Mouse (Mus musculus) ovary, postnatal 10 days (tissue): ENCODE measurements at regions not wholly inside any gene's neighbourhood (a gene's known extent, or its start where the extent isn't known, plus 50 kb on each side); places are given as distances from the start of the nearest gene placed in this dataset.

Source experiments
- DNase-seq: peaks from one replicate; pipeline ENCODE4 v3.0.0; 2022; ENCODE audit warnings: low spot score

- no peak for DNase-seq
Observed at GRCm38 (mm10) chr3:33902431-33902830, 58.3 kb upstream of the Ccdc39 start.

DNA sequence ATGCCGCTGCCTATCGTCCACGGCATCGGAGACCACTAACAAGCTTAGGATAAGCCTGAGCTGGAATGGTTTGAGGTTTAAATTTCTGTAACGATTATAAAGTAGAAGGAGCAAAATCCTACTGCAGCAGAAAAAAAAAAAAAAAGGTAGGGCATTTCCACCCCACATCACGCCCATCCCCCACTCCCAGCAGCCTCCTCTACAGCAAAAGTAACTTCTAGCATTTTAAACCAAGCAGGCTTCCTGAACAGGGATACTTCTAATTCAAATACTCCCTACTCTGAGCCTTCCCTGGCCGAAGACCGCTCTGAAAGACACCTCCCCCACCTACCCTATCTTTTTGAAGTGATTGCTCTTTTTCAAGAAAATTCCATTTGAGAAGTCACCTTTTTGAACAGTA lies 59.2 kb upstream of the Ccdc39 start:
- no peak for DNase-seq

DNA sequence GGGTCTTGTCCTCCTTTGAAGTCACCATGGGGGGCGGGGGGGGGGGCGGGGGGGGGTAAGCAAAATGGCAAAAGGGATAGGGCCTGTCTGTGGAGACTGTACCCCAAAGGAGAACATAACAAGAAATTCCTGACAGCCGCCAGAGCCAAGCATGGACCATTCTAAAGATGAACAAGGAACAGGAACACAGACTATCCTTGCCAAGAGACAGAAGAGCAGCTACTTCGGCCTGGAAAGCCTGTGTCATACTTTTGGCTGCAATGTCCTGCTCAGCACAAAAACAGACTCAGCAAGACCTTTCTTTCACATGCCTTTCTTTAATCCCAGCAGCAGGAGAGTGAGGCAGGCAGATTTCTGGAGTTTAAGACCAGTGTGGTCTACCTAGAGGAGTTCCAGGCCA lies 59.7 kb upstream of the Ccdc39 start:
- no peak for DNase-seq

GRCm38 (mm10) chr3:33904854-33905678 lies 61.0 kb upstream of the Ccdc39 start:
- DNase-seq, result no peak

DNA sequence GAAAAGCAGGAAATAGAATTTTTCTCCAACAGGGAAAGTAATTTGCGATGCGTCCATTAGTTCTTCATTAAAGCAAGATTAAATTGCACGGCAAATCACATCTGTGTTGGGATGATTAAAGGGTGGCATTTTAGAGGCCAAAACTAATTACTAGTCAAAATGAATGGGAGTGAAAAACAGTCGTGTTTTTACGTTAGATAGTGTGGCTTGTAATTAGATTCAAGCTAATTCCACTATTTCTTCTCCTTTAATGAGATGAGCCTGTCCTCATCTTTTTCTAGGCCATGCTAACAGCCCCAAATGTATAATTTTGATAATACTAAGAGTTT lies 61.5 kb upstream of the Ccdc39 start:
- no peak for DNase-seq

- DNase-seq, result no peak
Observed at GRCm38 (mm10) chr3:33907061-33907460, 63.0 kb upstream of the Ccdc39 start.

DNA sequence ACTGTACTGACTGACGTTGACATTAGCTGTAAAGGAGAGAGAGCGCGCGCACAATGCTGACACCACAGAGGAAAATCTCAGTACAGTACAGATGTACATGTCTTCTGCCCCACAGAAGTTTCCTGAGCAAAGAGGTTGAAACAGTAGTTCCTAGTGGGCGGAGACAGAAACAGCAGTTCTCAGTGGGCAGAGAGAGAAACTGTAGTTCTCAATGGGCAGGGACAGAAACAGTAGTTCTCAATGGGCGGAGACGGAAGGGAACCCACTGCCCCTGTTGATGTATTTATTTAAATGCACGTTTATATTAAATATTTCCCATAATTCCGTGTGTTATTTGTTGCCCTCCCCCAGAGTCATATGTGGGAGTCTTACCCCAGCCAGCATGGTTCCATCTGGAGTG lies 67.4 kb upstream of the Ccdc39 start:
- no peak for DNase-seq

DNA sequence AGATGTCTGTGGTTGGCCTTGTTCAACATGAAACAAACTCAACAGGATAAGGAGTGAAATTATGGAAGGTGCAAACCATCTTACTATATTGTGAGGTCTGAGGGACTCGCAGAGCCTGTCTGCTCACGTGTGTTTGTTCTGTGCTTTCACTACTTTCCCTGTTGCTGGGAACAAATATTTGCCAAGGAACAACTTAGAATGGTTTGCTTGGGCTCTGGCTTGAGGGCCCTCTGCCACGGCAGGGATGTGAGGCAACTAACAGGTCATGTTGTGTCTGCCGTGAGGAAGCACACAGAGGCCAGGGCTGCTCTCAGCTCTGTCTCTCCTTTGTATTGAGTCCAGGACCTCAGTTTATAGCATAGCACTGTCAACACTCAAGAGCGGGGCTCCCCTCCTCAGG lies 69.4 kb upstream of the Ccdc39 start:
- no peak for DNase-seq

GRCm38 (mm10) chr3:33914386-33914785 lies 70.3 kb upstream of the Ccdc39 start:
- DNase-seq, result no peak

DNA sequence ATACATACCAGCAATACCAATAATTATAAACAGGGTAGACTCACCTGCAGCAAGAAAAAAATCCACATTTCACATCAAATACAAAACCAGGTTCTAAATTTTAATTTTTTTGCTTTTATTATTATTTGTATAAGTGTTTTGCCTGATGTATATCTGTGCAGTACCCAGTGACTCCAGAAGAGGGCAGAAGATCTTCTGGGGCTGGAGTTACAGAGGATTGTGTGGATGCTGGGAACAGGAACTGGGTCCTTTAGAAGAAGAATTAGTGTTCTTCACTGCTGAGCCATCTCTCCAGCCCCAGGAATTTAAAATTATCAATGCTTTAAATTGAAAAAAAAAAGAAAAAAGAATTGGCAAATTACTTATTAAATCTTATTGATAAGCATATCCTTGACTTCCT lies 71.7 kb upstream of the Ccdc39 start:
- DNase-seq, result no peak

- DNase-seq, result no peak
Observed at GRCm38 (mm10) chr3:33916318-33916717, 72.2 kb upstream of the Ccdc39 start.

DNA sequence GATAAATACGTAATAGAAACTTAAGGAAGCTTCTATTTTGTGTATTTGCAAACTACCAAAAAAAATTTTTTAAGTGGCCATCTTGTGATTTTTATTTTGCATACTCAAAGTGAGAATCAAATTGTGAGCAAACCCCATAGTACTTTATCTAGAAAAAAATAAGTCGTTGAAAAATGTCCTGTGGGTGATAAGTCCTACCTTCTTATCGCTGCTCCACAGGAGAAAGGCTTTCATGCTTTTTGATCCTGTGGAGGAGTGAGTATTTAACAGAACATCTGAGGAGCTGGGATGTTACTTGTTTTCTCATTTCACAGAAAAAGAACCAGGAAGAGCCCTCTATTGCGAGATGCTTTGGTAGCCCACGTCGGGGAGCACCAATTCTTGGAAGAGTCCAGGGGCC lies 72.7 kb upstream of the Ccdc39 start:
- no peak for DNase-seq

GRCm38 (mm10) chr3:33918785-33919184 lies 74.7 kb upstream of the Ccdc39 start:
- peak; percentile 62 for DNase-seq

DNA sequence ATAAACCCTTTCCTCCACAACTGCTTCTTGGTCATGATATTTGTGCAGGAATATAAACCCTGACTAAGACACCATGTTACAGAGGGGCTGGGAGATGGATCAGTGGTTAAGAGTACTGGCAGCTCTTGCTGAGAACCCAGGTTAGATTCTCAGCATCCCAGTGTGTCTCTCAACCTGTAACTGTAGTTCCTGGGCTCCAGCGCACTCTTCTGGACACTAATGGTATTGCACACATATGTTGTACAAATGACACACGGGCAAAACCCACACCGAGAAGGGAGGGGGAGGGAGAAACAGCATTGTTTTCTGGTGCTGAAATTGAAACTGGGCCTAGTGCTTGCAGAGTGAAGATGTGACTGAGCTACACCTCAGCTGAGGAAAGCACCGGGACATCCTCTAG lies 81.0 kb upstream of the Ccdc39 start:
- no peak for DNase-seq

DNA sequence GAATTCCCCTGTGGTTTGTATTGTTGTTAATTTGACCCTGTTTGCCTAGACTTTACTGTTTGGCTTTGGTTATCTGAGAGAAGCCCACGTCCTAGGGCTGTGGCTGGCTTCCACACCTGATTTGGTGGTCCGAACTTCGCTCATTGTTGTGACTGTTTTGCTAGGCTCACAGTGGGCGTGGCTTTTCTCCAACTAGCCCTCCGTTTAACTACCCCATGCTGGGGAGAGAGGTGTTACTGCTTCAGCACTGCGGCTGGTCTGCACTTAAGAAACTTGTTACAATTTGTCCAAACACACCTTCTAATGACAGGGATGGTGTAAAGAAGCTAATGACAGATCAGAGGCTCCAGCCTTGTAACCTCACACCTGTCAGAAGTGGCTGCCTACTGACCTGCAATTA lies 64.7 kb upstream of the Fxr1 start:
- DNase-seq, result no peak

DNA sequence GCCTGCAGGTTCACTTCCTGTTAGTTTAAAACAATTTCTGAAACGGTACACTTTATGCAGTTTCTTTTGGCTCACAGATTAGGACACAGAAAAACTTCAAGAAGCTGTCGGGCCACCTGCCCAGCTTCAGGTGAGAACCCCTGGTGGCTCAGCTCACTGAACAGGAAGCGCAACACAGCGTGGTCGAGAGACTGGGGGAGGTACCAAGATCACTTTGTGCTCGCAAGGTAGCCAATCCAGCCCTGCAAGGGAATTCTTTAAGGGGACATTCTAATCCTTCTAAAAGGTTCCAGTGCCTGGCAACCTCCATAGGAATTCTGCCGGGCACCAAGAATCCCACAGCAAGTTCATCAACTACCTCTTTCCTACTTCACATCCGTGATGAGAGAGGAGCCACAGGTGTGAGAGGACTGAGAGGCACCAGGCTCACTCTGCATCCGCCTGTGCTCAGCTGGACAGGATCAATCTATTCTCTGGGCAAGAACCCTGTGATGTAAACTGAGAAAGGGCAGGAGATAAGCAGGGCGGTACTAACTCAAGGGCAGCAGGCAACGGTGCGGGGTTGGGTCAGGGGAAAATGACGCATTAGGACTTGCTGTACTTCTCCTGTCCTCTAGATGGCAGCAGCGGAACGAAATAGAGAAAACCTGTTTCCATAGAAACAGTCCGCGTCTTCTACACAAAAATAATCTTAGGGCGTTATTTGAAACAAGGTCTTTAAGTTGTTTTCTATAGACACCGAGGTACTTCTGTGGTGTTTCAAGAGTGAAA lies 63.7 kb upstream of the Fxr1 start:
- DNase-seq, result peak; percentile 34

DNA sequence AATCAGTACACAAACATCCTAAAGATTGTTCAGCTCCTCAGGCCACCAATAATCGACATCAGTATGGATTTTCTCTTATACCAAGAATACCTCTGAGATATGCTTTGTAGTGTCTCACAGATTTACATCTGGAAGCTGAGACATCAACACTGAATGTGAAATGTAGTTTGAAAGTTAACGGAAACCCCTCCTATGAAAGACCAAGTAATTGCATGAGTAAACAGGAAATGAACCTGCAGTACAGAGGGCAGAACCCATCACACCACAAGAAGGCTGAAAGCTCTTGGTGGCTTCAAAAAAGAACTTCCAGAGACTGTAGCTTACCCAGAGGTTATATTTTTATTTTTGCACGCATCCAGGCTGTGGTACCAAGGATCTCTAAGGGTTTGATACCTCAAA lies 63.1 kb upstream of the Fxr1 start:
- no peak for DNase-seq

GRCm38 (mm10) chr3:33957676-33958075 lies 62.1 kb upstream of the Fxr1 start:
- no peak for DNase-seq

DNA sequence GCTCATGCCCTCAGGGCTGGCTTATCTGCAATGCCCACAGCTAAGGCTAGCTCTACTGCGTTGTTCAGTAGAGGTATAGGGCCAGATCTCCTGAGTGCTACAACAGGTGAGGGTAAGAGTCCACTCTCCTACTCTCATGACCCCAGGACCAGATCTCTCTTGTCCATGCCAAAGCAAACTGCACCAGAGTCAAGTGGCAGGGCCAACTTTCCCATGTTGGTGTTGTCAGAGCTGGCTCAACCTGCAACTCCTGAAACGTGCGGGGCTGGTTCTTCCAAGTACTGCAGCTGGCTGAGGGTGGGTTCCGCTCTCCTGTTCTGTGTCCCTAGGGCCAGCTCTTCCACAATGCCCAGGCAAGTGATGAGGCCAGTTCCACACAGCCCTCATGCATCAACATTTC lies 61.5 kb upstream of the Fxr1 start:
- no peak for DNase-seq

- DNase-seq, result no peak
Observed at GRCm38 (mm10) chr3:33960211-33960610, 59.5 kb upstream of the Fxr1 start.

DNA sequence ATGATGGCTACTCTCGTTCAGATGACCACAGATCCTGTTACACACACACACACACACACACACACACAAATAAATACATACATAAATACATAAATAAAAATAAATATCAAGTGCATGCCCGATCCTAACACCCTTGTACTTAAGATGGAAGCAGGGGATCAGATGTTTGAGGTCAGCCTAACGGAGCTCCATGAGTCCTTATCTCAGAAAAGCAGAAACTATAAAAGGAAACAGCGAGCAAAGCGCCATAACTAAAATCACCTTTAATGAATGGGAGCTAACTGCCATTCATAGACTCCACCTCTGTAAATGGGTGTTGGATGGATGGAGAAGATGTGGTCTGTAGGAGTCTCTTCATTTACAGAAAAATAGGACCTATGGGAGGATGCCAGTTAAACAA lies 56.8 kb upstream of the Fxr1 start:
- DNase-seq, result no peak

DNA sequence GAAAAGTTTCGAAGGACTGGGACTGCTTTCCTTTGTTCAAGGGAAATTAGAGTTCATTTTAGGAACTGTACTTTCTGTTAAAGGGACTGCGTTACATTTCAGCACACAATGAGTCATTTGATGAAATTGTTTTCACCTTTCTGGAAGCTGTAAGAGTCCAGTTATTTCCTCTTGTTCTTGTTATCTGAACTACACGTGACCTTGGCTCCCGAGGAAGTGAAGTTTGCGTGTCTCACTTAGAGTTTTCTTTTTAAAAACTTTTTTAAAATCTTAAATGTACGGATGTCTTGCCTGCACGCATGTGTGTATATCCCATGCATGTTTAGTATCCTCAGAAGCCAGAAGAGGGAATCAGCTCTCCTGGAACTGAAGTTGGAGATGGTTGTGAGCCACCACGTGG lies 52.6 kb upstream of the Fxr1 start:
- no peak for DNase-seq
